In genomic region chr15:31296882-31297776, GRCm38 (mm10) we compare ENCODE assay signal across 10 mouse cellular contexts.
DNase-seq lines count a peak whose midpoint lies in the region; ATAC-seq and TF ChIP-seq lines count a peak whose summit lies in the region.
"Had no signal": no experiment of that assay in that cellular context is flagged by ENCODE, and none has a peak within 500 bp of the region (broad histone marks: within the 10 kb centered on the region; RNA-seq: fewer than 3 reads in every experiment).

No protein-coding gene starts in this region.

- peak overlapping the region; percentile 32 for H3K4me3 ChIP-seq in heart, embryonic 11.5 days (ENCODE audit: low read depth, low read length)
- peak overlapping the region; percentile 52 for H3K4me3 ChIP-seq in ES-Bruce4 (ENCODE audit: low read depth, low read length)
- peak overlapping the region; percentile 40 for H3K4me3 ChIP-seq in forebrain, embryonic 15.5 days
- peak overlapping the region; percentile 51 for H3K4me3 ChIP-seq in midbrain, embryonic 10.5 days

- no peak for TF ChIP-seq CTCF in ES-Bruce4 (IDR thresholded peaks at IDR 0.05; ENCODE audit: low read depth, low read length)

- H3K27ac ChIP-seq in heart, embryonic 11.5 days (ENCODE audit: low read depth, low read length), result no peak overlapping the region
- no peak overlapping the region for H3K27ac ChIP-seq in ES-Bruce4 (ENCODE audit: insufficient read depth, low read length)
- H3K27ac ChIP-seq in forebrain, embryonic 15.5 days (replicated peaks), result no peak overlapping the region
- 0 out of 2 replicates have a peak overlapping the region, but pooled peaks have one; percentile 46 for H3K27ac ChIP-seq in midbrain, embryonic 10.5 days (replicated peaks)

- H3K9ac ChIP-seq in heart, embryonic 11.5 days (ENCODE audit: low read depth, low read length), result peak overlapping the region; percentile 12; the same call in 1 of the 2 replicates
- no peak overlapping the region for H3K9ac ChIP-seq in ES-Bruce4 (ENCODE audit: low read depth, poor library complexity, severe bottlenecking)
- peak overlapping the region; percentile 45 for H3K9ac ChIP-seq in forebrain, embryonic 15.5 days (replicated peaks)

- TF ChIP-seq POLR2A in ES-Bruce4 (IDR thresholded peaks at IDR 0.05; ENCODE audit: insufficient read depth, low read length), result no peak

- no peak for TF ChIP-seq EP300 in ES-Bruce4 (IDR thresholded peaks at IDR 0.05; ENCODE audit: insufficient read depth, low read depth, low read length)

- intact Hi-C loops in heart, postnatal 14 days (cut with DNase I), result no loop called here

- no peaks in the 10 kb centered on the region for H3K9me3 ChIP-seq in heart, embryonic 11.5 days (replicated peaks; ENCODE audit: control insufficient read depth, low read length)
- H3K9me3 ChIP-seq in ES-Bruce4 (replicated peaks; ENCODE audit: control insufficient read depth, insufficient read depth, low read length, poor library complexity, severe bottlenecking), result no peaks in the 10 kb centered on the region
- no peaks in the 10 kb centered on the region for H3K9me3 ChIP-seq in forebrain, embryonic 15.5 days
- no peaks in the 10 kb centered on the region for H3K9me3 ChIP-seq in midbrain, embryonic 10.5 days (replicated peaks)

- peak overlapping the region; percentile 64 for H3K4me2 ChIP-seq in heart, embryonic 11.5 days
- peak overlapping the region; percentile 60 for H3K4me2 ChIP-seq in forebrain, embryonic 15.5 days (replicated peaks)

- peaks cover 11% of the 10 kb centered on the region; the same call in 1 of the 2 replicates for H3K4me1 ChIP-seq in heart, embryonic 11.5 days (ENCODE audit: control insufficient read depth, insufficient read depth, low read length)
- peaks cover 7% of the 10 kb centered on the region for H3K4me1 ChIP-seq in ES-Bruce4 (ENCODE audit: control insufficient read depth, insufficient read depth, low read length)
- H3K4me1 ChIP-seq in forebrain, embryonic 15.5 days, result peaks cover 11% of the 10 kb centered on the region
- H3K4me1 ChIP-seq in midbrain, embryonic 10.5 days, result peaks cover 24% of the 10 kb centered on the region

- no peak for ATAC-seq in heart, embryonic 11.5 days (replicated peaks; ENCODE audit: insufficient number of reproducible peaks, low FRiP score, low TSS enrichment)
- peak; percentile 42; the same call in 1 of the 2 replicates for ATAC-seq in forebrain, embryonic 15.5 days (replicated peaks)

- peaks cover 30% of the 10 kb centered on the region for H3K27me3 ChIP-seq in heart, embryonic 11.5 days (ENCODE audit: control insufficient read depth, insufficient read depth, low read length)
- no peaks in the 10 kb centered on the region for H3K27me3 ChIP-seq in ES-Bruce4 (ENCODE audit: control insufficient read depth, insufficient read depth, low read length, poor library complexity, severe bottlenecking)
- peaks cover 16% of the 10 kb centered on the region; the same call in 1 of the 2 replicates for H3K27me3 ChIP-seq in forebrain, embryonic 15.5 days
- H3K27me3 ChIP-seq in midbrain, embryonic 10.5 days (ENCODE audit: low read depth, poor library complexity, severe bottlenecking), result peaks cover 49% of the 10 kb centered on the region

- H3K36me3 ChIP-seq in heart, embryonic 11.5 days (ENCODE audit: control insufficient read depth, insufficient read depth, low read length), result no peaks in the 10 kb centered on the region
- no peaks in the 10 kb centered on the region for H3K36me3 ChIP-seq in ES-Bruce4 (ENCODE audit: control insufficient read depth, insufficient read depth, low read length, poor library complexity, severe bottlenecking)
- H3K36me3 ChIP-seq in forebrain, embryonic 15.5 days, result no peaks in the 10 kb centered on the region
- H3K36me3 ChIP-seq in midbrain, embryonic 10.5 days, result no peaks in the 10 kb centered on the region

- 13% methylated on average over 40 of the region's 40 CpGs for WGBS in heart, embryonic 11.5 days (ENCODE audit: insufficient replicate concordance)
- WGBS in forebrain, embryonic 15.5 days, result 6% methylated on average over 40 of the region's 40 CpGs
- WGBS in midbrain, embryonic 10.5 days, result 9% methylated on average over 40 of the region's 40 CpGs

- no peak for DNase-seq in heart, postnatal 14 days
- peak; percentile 23 for DNase-seq in midbrain, embryonic 10.5 days (ENCODE audit: low spot score)
- DNase-seq in cerebellum, adult 11-12 months, result no peak
- no peak for DNase-seq in left cerebral cortex, adult 8-10 months (ENCODE audit: low spot score in 2 of 2)
- no peak for DNase-seq in frontal cortex, postnatal 14 days (ENCODE audit: low spot score in 2 of 2)
- DNase-seq: cerebellum, adult 9-10 months; layer of hippocampus, postnatal 36 days had no signal
